Mouse (Mus musculus) limb, embryonic 14.5 days (tissue): ENCODE data around the gene Anxa6. TPM values are rescaled to one million over a fixed set of nuclear protein-coding genes. Genes with fewer than 3 reads are reported as not detected.

ENCODE experiments used
- ATAC-seq: fragments of 200-750 bp; cut with Nextera tagmentation; 2 replicates; pipeline ENCODE4 v1.8.0; 2017; ENCODE audit warnings: low read depth, moderate number of reproducible peaks, moderate TSS enrichment; ENCODE audit not compliant: low FRiP score
- DNase-seq: peaks from one replicate; pipeline ENCODE4 v3.0.0-alpha.2; 2015; ENCODE audit warnings: low spot score
- H3K27ac ChIP-seq: fragments of 300-500 bp; sonication (generic); replicated peaks from 2 replicates; pipeline ENCODE4 v1.5.1; 2014; ENCODE audit warnings: low read depth, mild to moderate bottlenecking, low read length, moderate library complexity, mixed read lengths
- H3K27me3 ChIP-seq: fragments of 300-500 bp; sonication (generic); 2 replicates; pipeline ENCODE4 v1.6.1; 2014; ENCODE audit warnings: low read length, mixed read lengths; ENCODE audit not compliant: control insufficient read depth, insufficient read depth
- H3K36me3 ChIP-seq: fragments of 300-500 bp; sonication (generic); 2 replicates; pipeline ENCODE4 v1.6.1; 2014; ENCODE audit warnings: mild to moderate bottlenecking, low read length, moderate library complexity, mixed read lengths; ENCODE audit not compliant: control insufficient read depth, insufficient read depth
- H3K4me1 ChIP-seq: fragments of 300-500 bp; sonication (generic); 2 replicates; pipeline ENCODE4 v1.6.1; 2014; ENCODE audit warnings: antibody characterized with exemption, low read length, mixed read lengths; ENCODE audit not compliant: control insufficient read depth, insufficient read depth
- H3K4me2 ChIP-seq: fragments of 300-500 bp; sonication (generic); replicated peaks from 2 replicates; pipeline ENCODE4 v1.6.1; 2014; ENCODE audit warnings: low read depth, mild to moderate bottlenecking, low read length, moderate library complexity; ENCODE audit not compliant: severe bottlenecking
- H3K4me3 ChIP-seq: fragments of 300-500 bp; sonication (generic); replicated peaks from 2 replicates; pipeline ENCODE4 v1.5.1; 2014; ENCODE audit warnings: low read length
- H3K9ac ChIP-seq: fragments of 300-500 bp; sonication (generic); 2 replicates; pipeline ENCODE4 v1.6.1; 2014; ENCODE audit warnings: mild to moderate bottlenecking, low read depth, low read length, moderate library complexity; ENCODE audit not compliant: severe bottlenecking
- H3K9me3 ChIP-seq: fragments of 300-500 bp; sonication (generic); 2 replicates; pipeline ENCODE4 v1.6.1; 2016; ENCODE audit warnings: low read length; ENCODE audit not compliant: control insufficient read depth
- POLR2A ChIP-seq: fragments of 200-500 bp; IDR thresholded peaks from 2 replicates; pipeline ENCODE4 v1.8.0; 2012; ENCODE audit warnings: inconsistent platforms, mild to moderate bottlenecking, moderate library complexity, borderline replicate concordance; ENCODE audit not compliant: insufficient read depth, insufficient read length; ENCODE audit errors: extremely low read depth
- WGBS: fragments of 180-500 bp; shearing (Covaris S2); extraction: QIAGEN DNeasy Blood & Tissue Kit; methylation state at CpG from one replicate; pipeline ENCODE4 v1.1.7; 2014; 5-methylcytosine and 5-hydroxymethylcytosine counted together
- polyA plus RNA-seq, 2 experiments: library from polyadenylated mRNA; depleted of rRNA in 1 of 2; stranded (reverse) in 1 of 2; unstranded in 1 of 2; fragments of >200 nt; fragmentation: Nextera tagmentation in 1 of 2; extraction: Ambion mirVana in 1 of 2; gene quantifications; 2 replicates each; pipeline versions ENCODE4 v1.2.1 to v1.2.3; 2012 to 2014

Gene Anxa6
- polyA plus RNA-seq, 2 experiments: 281 to 390 TPM

DNA sequence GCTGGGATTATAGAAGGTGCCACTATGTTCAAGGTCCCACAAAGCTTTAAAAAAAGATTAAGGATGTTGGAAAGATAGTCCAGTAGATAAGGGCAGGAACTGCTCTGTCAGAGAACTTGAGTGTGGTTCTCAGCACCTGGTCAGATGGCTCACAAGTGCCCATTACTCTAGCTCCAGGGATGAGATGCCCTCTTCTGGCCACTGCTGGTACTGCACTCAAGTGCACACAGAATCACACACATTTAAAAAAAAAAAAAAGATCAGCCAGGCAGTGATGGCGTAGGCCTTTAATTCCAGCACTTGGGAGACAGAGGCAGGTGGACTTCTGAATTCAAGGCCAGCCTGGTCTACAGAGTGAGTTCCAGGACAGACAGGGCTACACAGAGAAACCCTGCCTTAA lies 45.3 kb downstream of the Anxa6 start:
- Histone ChIP-seq H3K4me2 (no peak overlapping the region), H3K9me3 (no peaks in the 10 kb centered on the region), H3K4me1 (no peaks in the 10 kb centered on the region), H3K4me3 (no peak overlapping the region), H3K27ac (no peak overlapping the region), H3K27me3 (no peaks in the 10 kb centered on the region), H3K36me3 (peaks cover 95% of the 10 kb centered on the region), H3K9ac (no peak overlapping the region)
- no peak for DNase-seq
- 94% methylated on average over 1 of the region's 1 CpGs for WGBS
- no peak for TF ChIP-seq POLR2A
- no peak for ATAC-seq

- Histone ChIP-seq H3K27ac (no peak overlapping the region), H3K9ac (no peak overlapping the region), H3K36me3 (peaks cover 98% of the 10 kb centered on the region), H3K27me3 (no peaks in the 10 kb centered on the region), H3K4me2 (no peak overlapping the region), H3K4me3 (no peak overlapping the region), H3K9me3 (no peaks in the 10 kb centered on the region), H3K4me1 (no peaks in the 10 kb centered on the region)
- DNase-seq (no peak), ATAC-seq (no peak)
- no peak for TF ChIP-seq POLR2A
- WGBS: 76% methylated on average over 3 of the region's 3 CpGs
Measured at GRCm38 (mm10) chr11:54985086-54985485, 48.2 kb downstream of the Anxa6 start.

DNA sequence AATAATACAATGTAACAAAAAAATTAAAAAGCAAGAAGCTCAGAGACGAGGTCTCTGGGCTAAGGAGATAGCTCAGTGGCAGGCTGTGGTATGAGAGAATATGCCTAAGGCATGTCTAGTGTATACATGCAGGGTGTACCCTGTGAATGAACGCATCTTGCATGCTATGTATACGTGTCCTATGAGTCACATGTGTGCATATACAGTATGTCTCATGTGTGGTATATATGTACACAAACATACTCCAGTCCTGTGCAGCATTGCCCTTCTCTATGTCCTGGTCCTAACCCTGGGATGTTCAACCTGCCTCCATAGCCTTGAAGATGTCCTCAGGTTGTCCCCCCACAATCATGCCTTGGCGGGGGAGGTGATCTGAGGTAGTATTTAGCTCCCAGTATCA lies 48.7 kb downstream of the Anxa6 start:
- H3K36me3 ChIP-seq: peaks cover 98% of the 10 kb centered on the region
- no peak for ATAC-seq
- WGBS: 56% methylated on average over 4 of the region's 4 CpGs

GRCm38 (mm10) chr11:54984085-54984484 lies 49.2 kb downstream of the Anxa6 start:
- H3K4me3 ChIP-seq: no peak overlapping the region
- DNase-seq (peak; percentile 88), ATAC-seq (no peak)
- H3K9me3 ChIP-seq: no peaks in the 10 kb centered on the region
- no peaks in the 10 kb centered on the region for H3K4me1 ChIP-seq
- WGBS: 2% methylated on average over 6 of the region's 6 CpGs
- H3K9ac ChIP-seq: no peak overlapping the region
- no peak overlapping the region for H3K4me2 ChIP-seq
- H3K27me3 ChIP-seq: no peaks in the 10 kb centered on the region
- H3K36me3 ChIP-seq: peaks cover 98% of the 10 kb centered on the region
- TF ChIP-seq POLR2A: no peak
- H3K27ac ChIP-seq: no peak overlapping the region

More for the DNA sequence above, 48.7 kb downstream of the Anxa6 start:
- Histone ChIP-seq H3K27me3 (no peaks in the 10 kb centered on the region), H3K9me3 (no peaks in the 10 kb centered on the region), H3K9ac (no peak overlapping the region), H3K27ac (no peak overlapping the region), H3K4me3 (no peak overlapping the region), H3K4me1 (no peaks in the 10 kb centered on the region), H3K4me2 (no peak overlapping the region)
- TF ChIP-seq POLR2A: no peak
- no peak for DNase-seq

GRCm38 (mm10) chr11:54982520-54982919 lies 50.7 kb downstream of the Anxa6 start:
- 92% methylated on average over 6 of the region's 6 CpGs for WGBS
- ATAC-seq (no peak), DNase-seq (no peak)
- Histone ChIP-seq H3K27ac (no peak overlapping the region), H3K36me3 (peaks cover 97% of the 10 kb centered on the region), H3K4me3 (no peak overlapping the region), H3K27me3 (no peaks in the 10 kb centered on the region), H3K9ac (no peak overlapping the region), H3K4me2 (no peak overlapping the region), H3K4me1 (no peaks in the 10 kb centered on the region), H3K9me3 (no peaks in the 10 kb centered on the region)
- TF ChIP-seq POLR2A: no peak

- DNase-seq (no peak), ATAC-seq (no peak)
- Histone ChIP-seq H3K36me3 (peaks cover 89% of the 10 kb centered on the region), H3K9ac (no peak overlapping the region), H3K4me1 (no peaks in the 10 kb centered on the region), H3K27me3 (no peaks in the 10 kb centered on the region), H3K4me2 (no peak overlapping the region), H3K9me3 (no peaks in the 10 kb centered on the region), H3K4me3 (no peak overlapping the region), H3K27ac (no peak overlapping the region)
- no peak for TF ChIP-seq POLR2A
- 94% methylated on average over 4 of the region's 4 CpGs for WGBS
Measured at GRCm38 (mm10) chr11:54981630-54982029, 51.6 kb downstream of the Anxa6 start.
